Mouse (Mus musculus) heart, adult 8-10 months (tissue): ENCODE data around the gene Kcnc1. TPM values are rescaled to one million over a fixed set of nuclear protein-coding genes. Genes with fewer than 3 reads are reported as not detected.

ENCODE experiments used
- DNase-seq: peaks from one replicate; pipeline ENCODE4 v3.0.0; 2022; ENCODE audit warnings: low spot score
- total RNA-seq, 4 experiments: library from RNA; stranded (reverse); gene quantifications; 2 replicates each; pipeline ENCODE4 v1.2.4; 2022

The Kcnc1 gene
- total RNA-seq, 4 experiments from 2014 or later = 0.28 to 0.69 (median 0.39) TPM

DNA sequence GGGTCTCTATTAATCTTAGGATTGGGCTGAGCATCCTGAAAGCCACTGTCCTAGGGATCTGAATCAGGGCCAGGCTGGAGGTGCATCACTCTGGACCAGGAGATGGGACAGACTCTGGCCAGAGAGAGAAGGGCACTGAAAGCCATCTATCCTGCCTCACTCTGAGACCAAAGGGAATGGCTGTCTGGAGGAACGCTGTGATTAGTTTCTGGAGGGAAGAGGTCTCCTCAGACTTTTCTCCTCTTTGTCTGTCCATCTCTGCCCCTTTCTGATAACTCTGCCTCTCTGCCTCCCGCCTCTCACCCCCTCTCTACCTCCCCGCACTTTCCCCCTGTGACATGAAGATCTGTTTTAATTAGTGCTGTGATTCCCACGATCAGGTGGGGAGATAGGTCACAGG lies 1.4 kb upstream of the Kcnc1 start:
- DNase-seq = no peak

DNA sequence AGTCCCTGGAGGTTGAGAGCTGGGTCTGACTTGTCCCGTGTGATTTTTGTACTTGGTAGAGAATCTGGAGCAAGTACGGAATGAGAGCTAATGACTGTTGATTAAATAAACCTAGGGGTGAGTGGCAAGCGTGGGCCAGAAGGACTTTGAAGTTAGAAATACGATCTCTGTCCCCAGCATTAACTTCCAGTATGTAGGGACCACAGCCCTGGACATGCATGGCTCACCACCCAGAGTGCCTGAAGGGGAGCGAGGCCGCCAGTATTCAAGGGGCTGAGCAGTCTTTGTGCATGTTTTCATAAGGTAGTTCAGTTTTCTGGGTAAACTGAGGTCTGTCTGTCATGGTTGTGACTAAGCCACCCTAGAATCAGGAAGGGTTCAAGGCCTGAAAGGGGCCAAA lies 726 bp upstream of the Kcnc1 start:
- DNase-seq = no peak

DNA sequence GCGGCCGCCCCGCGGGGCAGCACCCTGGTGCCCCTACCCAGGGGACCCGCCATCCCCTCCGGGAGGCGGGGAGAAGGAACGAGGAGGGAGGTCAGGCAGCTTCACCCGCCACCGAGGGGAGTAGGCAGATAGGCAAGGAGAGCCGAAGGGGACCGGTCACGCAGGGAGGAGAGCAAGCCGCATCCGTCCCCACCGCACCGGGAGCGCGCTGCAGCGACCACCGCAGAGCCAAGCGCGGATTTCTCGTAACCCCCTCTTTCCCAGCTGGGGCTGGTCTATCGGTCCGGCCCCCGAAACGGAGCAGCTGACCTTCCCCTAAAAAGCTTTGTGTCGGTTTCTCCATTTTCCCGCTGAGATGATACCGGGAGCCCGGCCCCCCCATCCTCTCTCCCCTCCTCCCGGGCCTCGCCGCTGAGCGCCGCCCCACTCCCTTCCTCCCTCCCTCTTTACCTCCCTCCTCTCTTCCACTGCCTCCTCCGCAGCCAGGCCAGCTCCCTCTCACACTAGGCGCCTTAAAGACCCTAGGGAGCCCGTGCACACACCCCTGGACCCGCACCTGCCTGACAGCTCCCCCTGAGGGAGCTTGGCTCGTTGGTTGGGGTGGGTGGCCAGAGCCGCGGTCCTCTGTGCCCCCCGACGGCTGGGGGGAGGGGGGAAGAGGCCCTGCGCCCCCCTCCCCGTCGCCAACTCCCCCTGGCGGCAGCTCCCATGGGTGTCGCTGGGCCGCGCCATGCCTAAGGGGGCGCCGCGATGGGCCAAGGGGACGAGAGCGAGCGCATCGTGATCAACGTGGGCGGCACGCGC lies 833 bp downstream of the Kcnc1 start:
- no peak for DNase-seq

DNA sequence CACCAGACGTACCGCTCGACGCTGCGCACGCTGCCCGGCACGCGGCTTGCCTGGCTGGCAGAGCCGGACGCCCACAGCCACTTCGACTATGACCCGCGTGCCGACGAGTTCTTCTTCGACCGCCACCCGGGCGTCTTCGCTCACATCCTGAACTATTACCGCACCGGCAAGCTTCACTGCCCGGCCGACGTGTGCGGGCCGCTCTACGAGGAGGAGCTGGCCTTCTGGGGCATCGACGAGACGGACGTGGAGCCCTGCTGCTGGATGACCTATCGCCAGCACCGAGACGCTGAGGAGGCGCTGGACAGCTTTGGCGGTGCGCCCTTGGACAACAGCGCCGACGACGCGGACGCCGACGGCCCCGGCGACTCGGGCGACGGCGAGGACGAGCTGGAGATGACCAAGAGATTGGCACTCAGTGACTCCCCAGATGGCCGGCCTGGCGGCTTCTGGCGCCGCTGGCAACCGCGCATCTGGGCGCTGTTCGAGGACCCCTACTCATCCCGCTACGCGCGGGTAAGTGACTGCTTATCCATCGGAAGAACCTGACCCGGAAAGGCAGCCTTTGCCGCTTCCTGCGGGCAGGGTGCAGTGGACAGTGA lies 1.5 kb downstream of the Kcnc1 start:
- no peak for DNase-seq

DNA sequence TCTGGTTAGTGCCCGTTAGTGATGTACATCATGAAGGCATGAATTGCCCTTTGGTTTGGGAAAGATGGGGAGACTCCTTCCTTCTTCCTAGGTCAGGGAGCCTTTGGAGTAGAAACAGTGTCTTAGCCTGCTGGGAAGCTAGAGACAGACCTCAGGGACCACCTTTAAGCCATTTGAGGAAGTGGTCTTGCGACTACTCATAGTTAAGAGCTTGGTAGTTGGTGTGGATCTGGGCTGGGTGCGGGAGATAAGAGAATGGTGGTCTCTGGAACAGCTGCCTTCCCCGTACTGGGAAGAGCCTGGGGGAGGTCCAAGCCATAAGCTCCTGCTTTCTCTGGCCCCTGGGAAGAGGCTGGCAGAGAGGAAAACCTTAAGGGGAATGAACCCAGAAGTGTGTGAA lies 2.3 kb downstream of the Kcnc1 start:
- DNase-seq = no peak

DNA sequence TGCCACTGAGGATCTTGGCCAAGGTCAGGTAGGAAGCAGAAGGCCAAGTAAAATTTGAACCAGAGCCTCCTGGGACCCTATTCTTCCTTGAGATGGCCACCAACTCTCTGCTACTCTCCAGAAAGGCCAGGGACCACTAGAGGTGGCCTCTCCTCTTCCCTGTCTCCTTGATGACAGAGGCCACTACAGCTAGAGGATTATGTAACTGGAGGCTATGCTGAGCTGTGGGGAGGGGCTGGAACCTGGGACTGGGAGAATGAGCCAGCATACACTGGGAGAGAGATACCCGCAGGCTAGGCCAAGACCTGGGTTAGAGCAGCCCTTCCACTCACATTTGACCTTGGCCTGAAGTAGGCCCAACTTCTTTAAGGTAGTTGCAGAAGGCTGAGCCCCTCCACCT lies 3.4 kb downstream of the Kcnc1 start:
- DNase-seq = no peak

DNA sequence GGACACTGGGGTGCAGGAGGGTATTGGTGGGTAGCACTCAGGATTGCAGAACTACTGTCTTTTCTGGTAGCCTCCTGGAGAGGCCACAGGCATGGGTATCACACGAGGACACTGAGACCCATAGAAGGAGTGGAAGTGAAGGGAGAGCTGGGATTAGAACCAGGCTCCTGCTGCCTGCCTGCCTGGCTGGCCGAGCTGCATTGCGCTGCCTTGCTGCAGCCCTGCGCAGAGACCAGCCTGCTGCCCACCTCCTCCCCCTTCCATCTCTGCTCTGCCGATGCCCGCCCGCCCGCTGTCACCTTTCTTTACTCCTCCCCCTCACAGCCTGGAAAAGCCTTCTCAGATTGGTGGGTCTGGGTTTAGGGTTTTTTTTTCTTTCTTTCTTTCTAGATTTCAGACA lies 4.0 kb downstream of the Kcnc1 start:
- DNase-seq = no peak

DNA sequence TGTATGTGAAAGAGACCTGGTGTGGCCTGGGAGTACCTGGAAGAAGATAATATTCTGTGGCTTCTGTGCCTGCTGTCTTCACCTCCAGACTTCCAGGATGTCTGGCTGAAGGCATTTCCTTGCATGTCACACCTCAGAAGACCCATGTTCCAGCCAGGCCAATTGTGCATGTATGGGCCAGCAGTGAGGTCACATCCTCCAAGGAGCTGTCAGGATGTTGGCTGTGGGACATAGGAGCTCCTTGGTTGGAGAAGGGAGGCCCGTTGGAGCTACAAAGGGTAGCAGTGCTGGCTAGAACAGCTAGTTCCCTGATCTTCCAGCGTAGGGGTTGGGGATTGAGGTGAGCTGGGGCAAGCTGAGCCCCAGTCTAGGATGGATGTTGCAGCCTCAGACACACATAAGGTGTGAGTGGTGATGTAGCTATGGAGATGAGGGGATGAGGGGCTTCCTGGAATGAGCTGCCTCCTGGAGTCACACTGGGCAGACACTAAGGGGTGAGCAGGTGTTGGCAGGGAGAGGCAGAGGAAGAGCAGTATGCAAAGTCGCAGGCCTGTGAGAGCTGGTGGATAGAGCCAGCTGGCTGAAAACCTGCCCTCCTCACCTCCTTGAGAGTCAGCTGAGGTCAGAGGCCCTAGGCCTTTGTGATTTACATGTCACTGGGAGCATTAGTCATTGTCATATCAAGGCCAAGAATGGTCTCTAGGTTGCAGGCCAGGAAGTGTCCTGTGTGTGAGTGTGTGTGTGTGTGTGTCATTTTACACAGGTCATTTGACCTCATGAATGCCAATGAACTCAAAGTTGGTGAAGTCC lies 5.3 kb downstream of the Kcnc1 start:
- DNase-seq = no peak

DNA sequence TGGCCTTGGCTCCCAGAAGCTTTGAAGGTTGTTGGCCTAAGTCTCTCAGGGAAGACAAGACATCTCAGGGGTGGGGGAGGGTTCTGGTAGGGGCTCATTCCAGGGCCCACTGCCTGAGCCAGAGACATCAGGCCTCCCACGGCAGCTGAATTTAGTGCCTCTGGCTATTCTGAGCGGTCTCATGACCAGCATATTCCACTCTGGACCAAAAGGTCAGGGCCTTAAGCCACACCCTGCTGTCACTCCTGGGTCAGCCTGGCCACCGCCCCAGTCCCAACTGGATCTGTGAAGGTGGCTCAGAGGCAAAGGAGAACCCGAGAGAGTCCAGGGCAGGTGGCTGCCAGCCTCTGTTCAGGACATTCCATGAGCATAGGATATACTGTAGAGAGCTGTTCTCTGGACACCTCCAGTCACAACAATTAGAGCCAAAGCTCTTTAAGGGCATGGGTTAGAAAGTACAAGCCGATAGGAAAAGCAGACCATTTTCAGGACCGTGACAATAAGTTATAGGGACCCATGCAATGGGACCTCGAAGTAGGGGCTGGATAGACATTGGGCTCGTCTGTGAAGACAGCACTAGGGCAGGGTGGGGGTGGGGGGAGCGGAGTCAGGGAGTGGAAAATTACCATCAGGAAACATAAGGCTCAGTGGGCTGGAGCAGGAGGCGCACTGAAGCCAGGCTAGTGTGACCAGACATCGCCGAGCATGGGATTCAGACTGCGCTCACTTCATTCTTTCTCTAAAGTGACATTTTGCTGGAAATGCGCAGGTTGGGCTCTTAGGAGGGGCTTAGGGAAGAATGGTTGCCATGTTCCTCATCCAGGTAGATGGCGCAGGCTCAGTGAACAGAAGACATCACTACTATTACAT lies 7.6 kb downstream of the Kcnc1 start:
- no peak for DNase-seq

DNA sequence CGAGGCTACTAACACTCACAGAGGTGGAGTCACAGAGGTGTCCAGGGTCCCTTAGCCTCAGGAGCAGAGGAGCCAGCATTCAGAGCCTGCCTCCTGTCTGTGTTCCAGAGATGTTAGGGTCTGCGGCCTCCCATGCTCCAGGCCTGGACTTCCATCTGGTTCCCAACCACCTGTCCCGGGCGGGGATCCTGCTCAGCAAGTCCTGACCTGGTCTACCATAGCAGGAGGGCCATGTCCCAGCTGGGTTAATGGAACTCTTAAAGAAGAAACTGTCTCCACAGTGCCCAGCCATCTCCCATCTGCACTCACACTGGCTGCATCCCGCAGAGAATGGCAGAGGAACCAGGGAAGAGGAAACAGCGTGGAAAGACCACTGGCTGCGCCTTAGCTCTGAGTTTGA lies 8.5 kb downstream of the Kcnc1 start:
- DNase-seq = no peak

DNA sequence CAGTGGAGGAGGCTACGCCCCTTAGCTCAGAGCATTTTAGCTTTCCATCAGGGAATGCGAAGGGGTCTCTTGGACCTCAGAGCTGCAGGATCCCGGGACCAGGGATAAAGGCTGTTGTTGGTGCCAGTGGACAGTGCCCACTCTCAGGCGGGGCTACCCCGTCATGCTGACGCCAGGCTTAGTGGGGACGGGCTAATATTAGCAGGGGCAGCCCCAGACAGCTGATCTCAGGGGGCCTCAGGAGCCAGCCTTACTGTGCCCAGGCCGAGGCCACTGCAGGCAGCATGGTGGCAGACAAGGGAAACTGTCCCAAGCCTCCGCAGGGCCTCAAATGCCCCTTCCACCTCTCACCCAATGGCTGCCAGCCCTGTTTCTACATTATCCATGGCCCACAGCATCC lies 12.3 kb downstream of the Kcnc1 start:
- no peak for DNase-seq

DNA sequence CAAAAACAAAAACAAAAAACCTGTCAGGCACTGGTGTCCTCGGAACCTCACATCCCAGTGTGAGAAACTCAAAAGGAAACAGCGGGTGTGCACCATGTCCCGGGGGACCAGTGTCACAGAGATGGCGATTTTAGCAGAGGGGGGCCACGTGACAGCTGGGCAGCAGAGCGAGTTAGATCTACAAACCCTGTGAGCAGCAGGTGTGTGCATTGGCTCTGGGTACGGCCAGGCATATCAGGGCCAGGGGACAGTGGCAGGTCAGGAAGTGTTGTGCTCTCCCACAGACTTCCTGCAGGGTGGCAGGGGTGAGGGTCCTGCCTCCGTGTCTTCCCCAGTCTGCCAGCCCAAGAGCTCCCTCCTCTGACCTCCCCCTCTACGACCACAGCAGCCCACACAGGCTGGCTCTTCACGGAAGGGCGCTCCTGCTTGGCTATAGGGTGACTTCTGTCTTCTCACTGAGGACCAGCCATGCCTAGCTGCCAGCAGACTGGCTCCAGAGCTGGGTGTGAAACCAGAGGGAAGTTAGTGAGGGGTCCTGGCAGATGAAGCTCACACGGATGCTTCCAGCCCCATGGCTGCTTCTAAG lies 13.0 kb downstream of the Kcnc1 start:
- no peak for DNase-seq

DNA sequence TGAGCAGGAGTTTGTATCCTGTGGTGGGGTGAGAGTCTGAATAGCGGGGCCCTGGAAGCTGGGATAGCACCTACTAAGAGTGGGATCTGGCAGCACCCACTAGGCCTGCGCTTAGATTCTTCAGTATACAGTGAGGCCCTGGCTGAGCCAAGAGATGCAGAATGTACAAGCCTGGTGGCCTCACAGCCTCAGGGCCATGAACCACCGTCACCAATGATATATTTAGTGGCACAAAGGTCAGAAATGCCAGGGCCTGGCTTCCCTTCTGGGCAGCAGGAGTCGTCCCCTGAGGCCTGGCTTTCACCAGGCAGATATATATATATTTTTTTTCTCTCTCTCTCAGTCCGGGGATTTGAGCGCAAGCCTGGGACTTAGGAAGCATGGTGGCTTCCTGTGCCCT lies 14.4 kb downstream of the Kcnc1 start:
- DNase-seq = no peak

DNA sequence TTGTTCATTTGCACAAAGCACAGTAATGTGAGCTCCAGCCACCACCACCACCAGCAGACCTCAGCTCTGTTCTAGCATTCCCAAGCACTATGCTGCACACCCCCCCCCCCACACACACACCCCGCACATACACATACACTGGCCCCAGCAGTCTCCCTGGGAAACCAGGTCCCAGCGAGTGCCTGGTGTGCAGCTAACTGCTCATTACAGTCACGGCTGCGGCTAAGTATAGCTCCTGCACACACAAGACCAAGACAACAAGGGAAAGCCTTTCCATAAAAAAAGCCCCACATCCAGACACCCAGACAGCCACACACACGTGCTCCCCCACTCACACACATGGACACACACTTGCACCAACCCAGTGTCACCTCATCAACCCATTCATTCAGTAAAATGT lies 16.5 kb downstream of the Kcnc1 start:
- no peak for DNase-seq

DNA sequence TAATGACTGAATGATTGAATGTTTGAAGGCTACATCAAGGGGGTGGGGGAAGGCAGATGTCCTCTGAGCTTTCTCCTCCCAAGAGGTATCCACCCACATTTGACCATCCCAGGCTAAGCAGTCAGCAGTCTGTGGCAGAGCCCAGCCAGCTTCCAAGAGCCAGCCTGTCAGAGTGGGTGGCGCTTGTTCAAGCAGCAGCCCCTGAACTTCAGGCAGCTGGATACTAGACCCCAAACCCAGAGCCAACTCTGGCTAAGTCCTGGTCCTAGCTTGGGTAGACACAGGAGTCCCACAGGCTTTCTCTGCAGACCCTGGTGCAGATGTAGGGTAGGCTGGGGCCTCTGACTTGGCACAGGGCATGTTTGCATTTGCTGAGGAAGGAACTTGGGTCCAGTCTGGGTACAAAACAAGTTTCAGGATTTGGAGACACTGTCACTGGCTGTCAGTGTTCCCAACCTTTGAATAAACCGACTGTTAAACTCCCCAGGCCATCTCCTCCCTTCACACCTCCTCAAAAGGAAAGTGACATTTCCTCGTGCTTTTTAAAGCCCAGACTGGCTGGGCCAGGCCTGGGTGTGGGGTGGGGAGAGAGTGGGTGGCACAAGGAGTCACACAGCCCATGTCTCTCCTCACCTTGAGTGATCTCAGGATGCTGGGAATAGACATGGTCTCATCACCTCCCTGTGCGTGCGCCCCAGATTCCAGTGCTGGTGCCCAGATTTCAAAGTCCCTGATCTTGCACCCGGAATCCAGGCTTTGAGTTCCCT lies 17.8 kb downstream of the Kcnc1 start:
- DNase-seq = no peak

DNA sequence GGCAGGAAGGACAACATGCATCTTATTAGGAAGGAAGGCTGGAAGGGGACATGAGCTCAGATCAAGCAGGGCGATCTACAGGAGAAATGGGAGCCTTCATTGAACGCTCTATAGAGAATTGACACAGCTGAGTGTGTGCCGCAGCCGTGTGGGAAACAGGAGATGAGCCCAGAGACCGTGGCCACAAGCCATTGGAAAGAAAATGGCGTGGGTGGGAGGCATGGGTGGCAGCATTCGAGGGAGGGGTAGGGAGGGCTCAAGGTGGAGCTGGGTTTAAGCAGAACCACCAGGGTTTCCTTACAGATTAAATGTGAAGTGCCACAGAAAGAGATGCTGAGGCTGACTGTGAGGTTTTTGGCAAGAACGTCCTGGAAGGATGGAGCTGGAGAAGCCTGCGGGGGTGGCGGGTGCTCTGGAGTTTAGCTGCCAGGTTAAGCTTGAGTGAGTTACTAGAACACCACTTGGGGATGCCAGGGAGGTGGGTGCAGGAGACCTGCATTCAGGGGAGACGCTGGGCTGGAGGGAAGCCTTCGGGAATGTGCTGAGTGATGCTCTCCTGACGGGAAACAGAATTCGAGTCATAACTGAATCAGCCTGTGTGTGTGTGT lies 19.6 kb downstream of the Kcnc1 start:
- no peak for DNase-seq

DNA sequence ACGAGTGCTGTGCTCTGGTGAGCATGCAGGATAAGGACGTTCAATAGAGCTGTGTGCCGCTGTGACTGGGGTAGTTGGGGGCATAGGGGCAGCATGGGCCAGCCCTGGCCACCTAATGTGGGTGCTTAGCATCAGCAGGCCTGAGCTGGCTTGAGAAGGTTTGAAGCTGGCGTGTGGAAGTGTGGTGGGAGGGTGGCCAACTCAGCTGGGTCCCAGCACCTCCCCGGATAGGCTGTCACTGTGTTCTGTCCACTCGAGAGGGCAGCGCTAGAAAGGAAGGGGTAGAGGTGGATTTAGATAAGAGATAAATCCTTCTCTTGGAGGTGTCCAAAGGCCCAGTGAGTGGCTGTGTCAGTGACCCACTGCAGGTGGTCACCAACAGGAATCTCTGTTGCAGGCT lies 21.2 kb downstream of the Kcnc1 start:
- DNase-seq = no peak

DNA sequence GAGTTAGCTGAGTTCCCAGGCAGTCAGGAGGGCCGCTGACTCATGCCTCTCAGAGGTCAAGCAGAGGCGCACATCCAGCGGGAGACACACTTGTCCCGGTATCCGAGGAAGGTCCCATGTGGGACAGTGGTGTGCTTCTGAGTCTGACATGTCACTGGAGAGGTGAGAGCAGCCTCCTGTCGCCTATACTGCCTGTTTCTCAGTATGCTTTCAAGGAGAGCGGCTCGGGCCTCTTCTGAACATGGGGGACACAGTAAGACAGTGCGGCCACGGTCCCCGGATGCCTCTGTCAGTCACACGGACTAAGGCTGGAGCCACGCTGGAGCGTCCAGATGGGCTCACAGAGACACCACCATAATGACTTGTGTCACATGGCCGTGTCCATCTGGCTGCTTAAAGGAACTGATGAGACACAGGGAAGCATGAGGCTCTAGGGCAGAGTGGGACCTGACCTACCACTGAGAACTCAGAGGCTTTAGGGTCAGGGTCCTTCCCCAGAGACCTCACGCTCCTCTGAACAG lies 21.9 kb downstream of the Kcnc1 start:
- no peak for DNase-seq

DNA sequence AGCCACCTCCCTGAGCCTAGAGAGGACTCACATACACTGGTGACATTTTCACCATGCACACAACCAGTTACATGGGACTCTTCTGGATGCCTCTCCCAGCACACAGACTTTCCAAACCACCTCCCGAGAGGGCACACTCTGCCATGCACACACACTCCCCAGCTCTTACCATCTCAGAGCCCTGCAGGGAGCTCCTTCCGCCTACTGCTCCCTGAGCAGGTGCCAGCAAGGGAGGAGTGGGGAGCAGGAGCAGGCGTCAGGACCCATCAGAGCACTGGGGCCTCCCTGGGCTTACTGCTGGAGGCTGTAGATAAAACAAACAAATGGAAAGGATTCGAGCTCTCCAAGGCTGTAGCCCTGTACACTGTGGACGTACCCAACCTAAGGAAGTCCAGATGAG lies 25.2 kb downstream of the Kcnc1 start:
- no peak for DNase-seq
